Mouse (Mus musculus) embryonic facial prominence, embryonic 12.5 days (tissue): Measurements from ENCODE around the gene Kazn. TPM values are rescaled to one million over a fixed set of nuclear protein-coding genes. Genes with fewer than 3 reads are reported as not detected.

Source experiments
- ATAC-seq: fragments of 200-750 bp; cut with Nextera tagmentation; 2 replicates; pipeline ENCODE4 v1.8.0; 2017; ENCODE audit not compliant: insufficient number of reproducible peaks, insufficient read depth, low FRiP score, low TSS enrichment
- H3K27ac ChIP-seq: fragments of 300-500 bp; sonication (generic); 2 replicates; pipeline ENCODE4 v1.5.1; 2016; ENCODE audit warnings: mild to moderate bottlenecking
- H3K27me3 ChIP-seq: fragments of 300-500 bp; sonication (generic); 2 replicates; pipeline ENCODE4 v1.6.1; 2016; ENCODE audit warnings: mild to moderate bottlenecking, moderate library complexity
- H3K36me3 ChIP-seq: fragments of 300-500 bp; sonication (generic); 2 replicates; pipeline ENCODE4 v1.6.1; 2016; ENCODE audit warnings: mild to moderate bottlenecking
- H3K4me1 ChIP-seq: fragments of 300-500 bp; sonication (generic); 2 replicates; pipeline ENCODE4 v1.6.1; 2016
- H3K4me2 ChIP-seq: fragments of 300-500 bp; sonication (generic); replicated peaks from 2 replicates; pipeline ENCODE4 v1.6.1; 2016; ENCODE audit warnings: mild to moderate bottlenecking, moderate library complexity
- H3K4me3 ChIP-seq: fragments of 300-500 bp; sonication (generic); 2 replicates; pipeline ENCODE4 v1.5.1; 2016; ENCODE audit warnings: mild to moderate bottlenecking
- H3K9ac ChIP-seq: fragments of 300-500 bp; sonication (generic); 2 replicates; pipeline ENCODE4 v1.6.1; 2016; ENCODE audit warnings: mild to moderate bottlenecking, moderate library complexity
- H3K9me3 ChIP-seq: fragments of 300-500 bp; sonication (generic); 2 replicates; pipeline ENCODE4 v1.6.1; 2016; ENCODE audit warnings: mild to moderate bottlenecking, moderate library complexity
- WGBS: fragments of 180-500 bp; shearing (Covaris S2); methylation state at CpG from one replicate; pipeline ENCODE4 v1.1.7; 2016; 5-methylcytosine and 5-hydroxymethylcytosine counted together
- polyA plus RNA-seq: library from polyadenylated mRNA; unstranded; fragments of >200 nt; fragmentation: Nextera tagmentation; extraction: Ambion mirVana; gene quantifications from 2 replicates; pipeline ENCODE4 v1.2.1, GENCODE M21; 2016

Kazn gene
- polyA plus RNA-seq, 1 experiment from 2014 or later, result 23.1 TPM

DNA sequence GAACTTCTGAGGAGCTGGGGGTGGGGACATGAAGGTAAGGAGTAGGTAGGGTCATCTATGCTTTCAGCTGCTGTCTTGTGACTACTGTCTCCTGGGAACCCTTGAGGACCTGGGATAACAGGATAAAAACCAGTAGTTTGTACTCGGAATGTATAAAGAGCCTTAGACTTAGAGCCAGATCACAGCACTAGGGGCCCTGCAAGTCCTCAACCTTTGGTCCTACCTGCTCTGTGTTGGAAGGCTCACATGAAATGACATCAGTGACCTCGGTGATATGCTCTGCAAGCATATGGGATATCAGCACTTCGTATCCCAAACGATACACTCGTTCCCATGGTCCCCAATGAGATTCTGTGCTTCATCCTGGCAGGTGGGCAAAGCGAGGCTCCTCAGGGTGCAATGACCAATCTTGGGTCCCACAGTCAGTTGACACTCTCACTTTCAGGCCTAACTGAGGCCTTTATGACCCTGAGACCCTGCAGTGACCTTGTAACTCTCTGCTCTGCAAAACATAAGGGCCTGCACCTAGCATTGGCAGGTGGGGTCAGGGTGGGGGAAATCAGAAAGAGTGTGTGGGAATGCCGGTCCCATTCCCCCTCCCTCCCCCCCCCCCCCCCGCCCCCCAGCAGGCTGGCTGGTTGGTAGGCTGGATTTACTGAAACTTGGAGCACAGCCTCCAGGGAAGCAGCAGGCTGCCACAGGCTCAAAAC lies 67.3 kb downstream of the Kazn start:
- 69% methylated on average over 8 of the region's 8 CpGs for WGBS
- Histone ChIP-seq H3K27me3 (no peaks in the 10 kb centered on the region), H3K36me3 (no peaks in the 10 kb centered on the region), H3K4me3 (no peak overlapping the region), H3K9ac (no peak overlapping the region), H3K4me2 (no peak overlapping the region), H3K9me3 (no peaks in the 10 kb centered on the region), H3K4me1 (peaks cover 19% of the 10 kb centered on the region), H3K27ac (no peak overlapping the region)
- no peak for ATAC-seq

DNA sequence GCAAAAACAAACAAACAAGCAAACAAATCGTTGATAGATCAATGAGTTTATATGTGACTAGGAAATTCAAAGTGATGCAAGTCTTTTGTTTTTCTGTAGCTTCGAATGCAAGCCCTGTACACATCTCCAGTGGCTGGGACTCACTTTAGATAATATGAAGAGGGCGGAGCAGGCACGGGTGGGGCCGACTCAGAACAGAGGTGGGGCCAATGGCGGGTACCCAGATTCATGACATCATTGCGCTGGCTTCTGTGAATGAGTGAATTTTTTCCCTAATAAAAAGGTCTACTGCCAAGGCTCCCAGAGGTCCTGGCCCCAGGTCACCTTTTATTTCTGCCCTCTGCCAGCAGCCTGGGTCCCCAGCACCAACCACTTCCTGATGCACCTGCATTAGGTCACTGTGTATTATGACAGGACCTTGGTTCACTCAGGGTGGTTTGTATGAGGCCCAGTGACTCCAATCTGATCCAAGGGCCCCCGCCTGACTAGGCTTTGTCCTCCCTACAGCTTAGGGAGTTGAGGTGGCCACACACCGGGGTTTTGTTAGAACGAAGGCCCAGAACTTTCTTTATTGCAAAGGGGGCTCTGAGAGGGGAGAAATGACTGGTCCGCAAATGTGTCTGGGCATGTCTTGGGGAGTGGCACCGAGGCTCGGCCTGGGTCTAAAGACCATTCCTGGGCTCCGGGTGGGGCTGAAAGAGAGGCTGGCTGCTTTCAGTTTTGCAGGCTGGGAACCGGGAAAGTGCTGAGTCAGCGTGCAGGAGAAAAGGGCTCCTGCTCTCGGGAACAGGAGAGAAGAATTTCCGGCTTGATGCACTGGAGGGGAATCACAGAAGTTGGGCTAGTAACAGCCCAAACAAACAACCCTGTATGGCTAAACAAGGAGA lies 68.1 kb downstream of the Kazn start:
- 60% methylated on average over 18 of the region's 18 CpGs for WGBS
- ATAC-seq, result no peak
- H3K4me2 ChIP-seq, result no peak overlapping the region
- no peaks in the 10 kb centered on the region for H3K9me3 ChIP-seq
- peaks cover 27% of the 10 kb centered on the region for H3K4me1 ChIP-seq
- no peak overlapping the region for H3K9ac ChIP-seq
- no peak overlapping the region for H3K4me3 ChIP-seq
- H3K27me3 ChIP-seq, result no peaks in the 10 kb centered on the region
- H3K36me3 ChIP-seq, result no peaks in the 10 kb centered on the region
- H3K27ac ChIP-seq, result no peak overlapping the region

DNA sequence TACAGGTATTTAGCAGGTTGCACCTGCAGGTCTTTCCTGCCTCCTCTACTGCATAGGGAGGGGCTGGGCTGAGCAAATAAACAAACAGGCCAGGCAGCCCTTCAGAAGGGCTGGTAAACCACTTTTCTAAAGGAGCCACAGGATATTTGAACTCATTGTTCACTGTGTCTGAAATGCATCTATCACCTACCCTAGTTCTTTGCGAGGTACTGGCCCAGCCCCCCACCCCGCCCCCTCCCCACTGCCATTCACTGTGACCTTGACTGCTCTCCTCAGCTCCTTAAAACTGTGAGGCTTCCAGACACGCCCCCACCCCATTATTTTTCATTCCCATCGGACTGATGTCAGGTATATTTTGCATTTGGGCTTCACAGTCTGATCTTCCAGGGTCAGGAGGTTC lies 69.6 kb downstream of the Kazn start:
- H3K9ac ChIP-seq, result no peak overlapping the region
- WGBS, result 76% methylated on average over 4 of the region's 4 CpGs
- no peaks in the 10 kb centered on the region for H3K27me3 ChIP-seq
- peaks cover 39% of the 10 kb centered on the region for H3K4me1 ChIP-seq
- H3K4me2 ChIP-seq, result no peak overlapping the region
- no peaks in the 10 kb centered on the region for H3K36me3 ChIP-seq
- no peak for ATAC-seq
- no peak overlapping the region for H3K27ac ChIP-seq
- no peak overlapping the region for H3K4me3 ChIP-seq
- no peaks in the 10 kb centered on the region for H3K9me3 ChIP-seq

DNA sequence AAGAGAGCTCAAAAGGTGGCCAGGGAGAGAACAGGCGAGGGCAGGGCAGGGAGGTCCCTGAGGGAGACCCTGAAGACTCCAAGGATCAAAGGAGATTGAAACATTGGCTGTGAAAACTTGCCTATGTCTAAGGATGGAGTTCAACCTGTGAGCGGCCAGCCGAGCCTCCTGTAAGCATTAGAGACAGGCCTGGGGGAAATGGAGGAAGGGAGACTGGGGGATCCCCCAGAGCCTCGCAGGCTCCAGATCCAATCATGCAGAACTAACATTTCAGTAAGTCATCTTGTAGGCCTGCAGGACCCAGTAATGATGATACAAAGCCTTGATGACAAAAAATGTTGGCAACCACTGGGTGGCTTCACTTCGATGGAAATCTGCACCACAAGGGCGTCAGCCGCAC lies 70.8 kb downstream of the Kazn start:
- no peak overlapping the region for H3K4me3 ChIP-seq
- H3K4me2 ChIP-seq, result no peak overlapping the region
- peaks cover 49% of the 10 kb centered on the region for H3K4me1 ChIP-seq
- no peaks in the 10 kb centered on the region for H3K27me3 ChIP-seq
- H3K27ac ChIP-seq, result no peak overlapping the region
- H3K36me3 ChIP-seq, result no peaks in the 10 kb centered on the region
- ATAC-seq, result no peak
- H3K9me3 ChIP-seq, result no peaks in the 10 kb centered on the region
- 89% methylated on average over 7 of the region's 7 CpGs for WGBS
- no peak overlapping the region for H3K9ac ChIP-seq

DNA sequence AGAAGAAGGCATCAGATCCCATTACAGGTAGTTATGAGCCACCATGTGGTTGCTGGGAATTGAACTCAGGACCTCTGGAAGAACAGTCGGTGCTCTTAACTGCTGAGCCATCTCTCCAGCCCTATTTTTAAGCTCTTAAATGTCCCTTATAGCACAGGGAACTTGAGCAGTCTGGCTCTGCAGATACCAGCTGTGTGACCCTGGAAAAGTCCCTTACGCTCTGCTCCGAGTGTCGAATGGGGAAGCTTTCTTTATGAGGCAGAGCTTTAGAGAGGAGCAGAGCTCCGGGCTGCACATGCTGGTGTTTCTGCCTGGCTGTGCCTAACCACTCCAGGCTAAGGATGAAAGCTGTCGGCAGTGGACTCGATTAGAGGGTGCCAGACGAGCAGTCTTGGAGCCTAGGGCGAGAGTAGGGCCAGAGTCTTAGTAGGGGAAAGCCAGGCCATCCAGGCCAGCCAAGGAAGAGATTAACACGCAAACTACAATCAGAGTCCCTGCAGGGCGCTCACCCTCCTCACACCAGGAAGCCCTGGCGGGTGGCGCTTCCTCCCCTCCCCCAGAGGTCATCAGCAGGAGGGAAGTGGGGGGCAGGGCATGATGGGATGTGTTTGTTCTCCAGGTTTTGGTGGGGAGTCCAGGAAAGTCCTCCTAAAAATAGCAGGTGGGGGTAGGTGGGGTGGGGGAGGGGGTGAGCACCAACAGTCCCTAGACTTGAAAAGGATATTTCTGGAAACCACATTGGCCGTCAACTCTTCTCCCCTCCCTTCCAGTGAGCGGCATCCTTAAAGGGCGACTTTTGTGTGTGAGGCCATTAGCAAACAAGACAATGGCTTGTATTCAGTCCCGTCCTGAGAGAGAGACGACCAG lies 73.1 kb downstream of the Kazn start:
- Histone ChIP-seq H3K27ac (no peak overlapping the region; the same call in 1 of the 2 replicates), H3K9me3 (no peaks in the 10 kb centered on the region), H3K9ac (no peak overlapping the region), H3K27me3 (no peaks in the 10 kb centered on the region), H3K4me2 (no peak overlapping the region), H3K4me3 (no peak overlapping the region), H3K36me3 (peaks cover 15% of the 10 kb centered on the region; the same call in 1 of the 2 replicates), H3K4me1 (peaks cover 33% of the 10 kb centered on the region)
- 13% methylated on average over 18 of the region's 18 CpGs for WGBS
- ATAC-seq, result no peak

DNA sequence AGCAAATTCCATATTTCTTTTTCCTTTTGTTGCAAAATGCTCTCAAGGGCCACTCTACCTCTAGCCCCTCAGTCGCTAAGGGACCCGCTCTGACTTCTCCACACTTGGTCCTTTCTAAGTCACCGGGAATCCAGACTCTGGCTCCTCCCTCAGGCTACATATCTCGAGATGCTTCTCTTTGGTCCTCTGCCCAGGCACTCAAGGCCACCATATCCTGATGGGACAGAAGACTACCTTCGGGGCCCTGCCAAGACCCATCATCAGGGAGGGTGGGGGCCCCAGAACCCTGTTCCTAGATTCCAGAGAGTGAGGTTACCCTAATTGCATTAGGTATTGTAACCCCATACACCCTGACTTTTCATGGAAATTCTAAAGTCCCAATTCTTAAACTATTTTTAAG lies 73.8 kb downstream of the Kazn start:
- 45% methylated on average over 5 of the region's 5 CpGs for WGBS

DNA sequence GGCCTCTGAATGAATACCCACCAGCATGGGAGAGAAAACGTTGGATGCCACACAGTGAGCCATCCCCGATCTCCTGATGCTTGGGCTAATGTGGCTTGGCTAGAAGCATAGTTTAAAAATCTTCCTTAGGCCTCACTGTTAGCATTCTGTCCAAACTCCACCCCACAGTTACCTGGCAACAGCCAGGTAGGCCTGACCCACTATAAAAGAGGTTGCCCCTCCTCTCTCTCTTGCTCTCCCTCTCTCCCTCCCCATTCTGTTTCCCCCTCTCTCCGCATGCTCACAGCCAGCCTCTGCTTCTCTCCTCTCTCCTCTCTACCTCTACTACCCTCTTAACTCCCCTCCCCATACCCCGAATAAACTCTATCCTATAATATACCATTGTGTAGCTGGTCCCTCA lies 74.8 kb downstream of the Kazn start:
- H3K36me3 ChIP-seq, result peaks cover 15% of the 10 kb centered on the region; the same call in 1 of the 2 replicates
- WGBS, result 46% methylated on average over 4 of the region's 4 CpGs
- H3K4me1 ChIP-seq, result peaks cover 31% of the 10 kb centered on the region
- peak overlapping the region; percentile 63; the same call in 1 of the 2 replicates for H3K27ac ChIP-seq
- no peaks in the 10 kb centered on the region for H3K27me3 ChIP-seq
- no peaks in the 10 kb centered on the region for H3K9me3 ChIP-seq
- H3K4me3 ChIP-seq, result no peak overlapping the region
- ATAC-seq, result no peak
- no peak overlapping the region for H3K4me2 ChIP-seq
- no peak overlapping the region for H3K9ac ChIP-seq

More for the DNA sequence above, 73.8 kb downstream of the Kazn start:
- H3K36me3 ChIP-seq, result peaks cover 15% of the 10 kb centered on the region; the same call in 1 of the 2 replicates
- H3K27ac ChIP-seq, result no peak overlapping the region
- peaks cover 31% of the 10 kb centered on the region for H3K4me1 ChIP-seq
- H3K9me3 ChIP-seq, result no peaks in the 10 kb centered on the region
- no peak for ATAC-seq
- no peak overlapping the region for H3K9ac ChIP-seq
- H3K4me2 ChIP-seq, result no peak overlapping the region
- H3K27me3 ChIP-seq, result no peaks in the 10 kb centered on the region
- H3K4me3 ChIP-seq, result no peak overlapping the region

DNA sequence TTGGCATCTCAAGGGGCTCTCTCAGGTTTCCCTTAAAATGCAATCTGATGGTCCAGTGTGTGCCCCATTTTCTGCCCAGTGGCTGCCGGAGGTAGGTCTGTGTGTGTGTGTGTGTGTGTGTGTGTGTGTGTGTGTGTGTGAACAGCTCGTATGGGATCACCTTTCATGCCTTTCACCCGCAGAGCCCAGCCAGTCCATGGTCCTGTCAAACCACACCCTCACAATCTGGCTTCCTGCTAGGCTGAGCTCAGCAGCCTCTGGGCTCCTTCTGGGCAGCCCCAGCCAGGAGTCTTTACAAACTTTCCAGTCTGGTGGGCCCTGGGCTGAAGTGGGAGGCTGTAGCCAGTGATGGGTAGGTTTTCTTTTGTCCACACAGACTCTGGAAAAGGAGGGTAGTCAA lies 75.3 kb downstream of the Kazn start:
- Histone ChIP-seq H3K36me3 (peaks cover 17% of the 10 kb centered on the region; the same call in 1 of the 2 replicates), H3K4me1 (peaks cover 31% of the 10 kb centered on the region), H3K9me3 (no peaks in the 10 kb centered on the region), H3K27ac (peak overlapping the region; percentile 63; the same call in 1 of the 2 replicates), H3K4me3 (no peak overlapping the region), H3K27me3 (no peaks in the 10 kb centered on the region), H3K9ac (no peak overlapping the region), H3K4me2 (no peak overlapping the region)
- ATAC-seq, result no peak
- 23% methylated on average over 3 of the region's 3 CpGs for WGBS

DNA sequence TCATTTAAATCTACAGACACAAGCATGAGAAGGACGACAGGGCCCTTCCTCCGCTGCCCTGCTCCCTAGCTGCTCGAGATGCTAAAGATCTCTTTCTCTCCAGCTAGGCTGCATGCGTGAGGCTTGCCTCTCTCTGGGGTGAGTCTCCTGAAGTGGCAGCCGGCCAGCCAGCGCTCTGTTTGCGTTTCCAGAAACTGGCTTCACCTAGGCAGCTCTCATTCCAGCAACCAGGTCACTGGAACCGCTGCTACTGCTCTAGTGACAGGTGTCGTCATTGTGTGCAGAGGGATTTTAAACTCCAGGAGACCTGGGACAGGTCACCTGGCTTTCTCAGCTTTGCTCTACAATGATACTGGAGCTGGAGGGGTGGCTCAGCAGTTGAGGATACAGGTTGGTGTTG lies 76.5 kb downstream of the Kazn start:
- no peak overlapping the region for H3K27ac ChIP-seq
- WGBS, result 89% methylated on average over 9 of the region's 9 CpGs

DNA sequence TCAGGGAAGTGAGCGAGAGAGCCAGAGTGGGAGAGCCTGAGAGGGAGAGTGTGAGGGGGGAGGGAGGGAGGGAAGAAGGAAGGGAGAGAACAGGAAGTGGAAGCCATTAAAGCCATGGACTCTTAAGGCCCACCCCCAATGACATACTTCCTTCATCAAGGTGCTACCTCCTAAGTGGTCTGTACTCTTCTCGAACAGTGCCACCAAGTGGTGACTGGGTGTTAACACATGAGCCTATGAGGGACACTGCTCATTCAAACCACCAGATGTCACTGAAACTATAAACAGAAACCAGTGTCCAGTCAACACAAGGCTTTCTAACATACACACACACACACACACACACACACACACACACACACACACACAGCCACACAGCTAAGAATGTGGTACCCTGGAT lies 77.1 kb downstream of the Kazn start:
- no peak for ATAC-seq
- H3K36me3 ChIP-seq, result peaks cover 34% of the 10 kb centered on the region
- H3K9ac ChIP-seq, result no peak overlapping the region
- 95% methylated on average over 2 of the region's 2 CpGs for WGBS
- no peak overlapping the region for H3K27ac ChIP-seq
- no peak overlapping the region for H3K4me3 ChIP-seq
- no peak overlapping the region for H3K4me2 ChIP-seq
- H3K4me1 ChIP-seq, result peaks cover 31% of the 10 kb centered on the region
- no peaks in the 10 kb centered on the region for H3K27me3 ChIP-seq
- H3K9me3 ChIP-seq, result no peaks in the 10 kb centered on the region

More for the DNA sequence above, 76.5 kb downstream of the Kazn start:
- H3K4me3 ChIP-seq, result no peak overlapping the region
- no peak overlapping the region for H3K9ac ChIP-seq
- H3K4me1 ChIP-seq, result peaks cover 31% of the 10 kb centered on the region
- H3K27me3 ChIP-seq, result no peaks in the 10 kb centered on the region
- H3K9me3 ChIP-seq, result no peaks in the 10 kb centered on the region
- H3K4me2 ChIP-seq, result no peak overlapping the region
- peaks cover 28% of the 10 kb centered on the region for H3K36me3 ChIP-seq
- no peak for ATAC-seq

DNA sequence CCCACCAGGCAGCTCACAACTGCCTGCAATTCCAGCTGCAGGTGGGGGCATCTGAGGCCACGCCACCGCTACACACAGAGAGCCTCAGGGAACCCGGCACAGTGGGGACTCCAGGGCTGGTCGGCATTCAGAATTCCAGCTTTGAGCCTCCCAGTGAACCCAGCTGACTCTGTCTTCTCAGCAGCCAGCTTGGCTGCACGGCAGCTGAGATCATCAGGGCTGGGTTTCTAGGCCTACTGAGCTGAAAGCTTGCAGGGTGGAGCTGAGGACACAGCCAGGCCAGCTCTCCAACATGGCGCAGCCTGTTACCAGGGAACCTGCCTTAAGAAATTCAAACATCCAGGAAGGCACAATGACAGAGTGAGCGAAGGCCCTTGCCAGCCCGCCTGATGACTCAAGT lies 79.2 kb downstream of the Kazn start:
- no peak overlapping the region for H3K4me3 ChIP-seq
- no peaks in the 10 kb centered on the region for H3K27me3 ChIP-seq
- H3K4me1 ChIP-seq, result peaks cover 14% of the 10 kb centered on the region
- ATAC-seq, result no peak
- no peak overlapping the region for H3K9ac ChIP-seq
- H3K4me2 ChIP-seq, result no peak overlapping the region
- H3K36me3 ChIP-seq, result peaks cover 39% of the 10 kb centered on the region
- no peaks in the 10 kb centered on the region for H3K9me3 ChIP-seq
- H3K27ac ChIP-seq, result no peak overlapping the region
- 56% methylated on average over 8 of the region's 8 CpGs for WGBS
